Mouse (Mus musculus): ENCODE results near the gene Il31. TPM values are rescaled to one million over a fixed set of nuclear protein-coding genes. Genes with fewer than 3 reads are reported as not detected.
A peak's percentile ranks its signal among the peaks of the same experiment; 100 is the strongest.

Gene Il31
- polyA plus RNA-seq, 1 experiment = not detected

DNA sequence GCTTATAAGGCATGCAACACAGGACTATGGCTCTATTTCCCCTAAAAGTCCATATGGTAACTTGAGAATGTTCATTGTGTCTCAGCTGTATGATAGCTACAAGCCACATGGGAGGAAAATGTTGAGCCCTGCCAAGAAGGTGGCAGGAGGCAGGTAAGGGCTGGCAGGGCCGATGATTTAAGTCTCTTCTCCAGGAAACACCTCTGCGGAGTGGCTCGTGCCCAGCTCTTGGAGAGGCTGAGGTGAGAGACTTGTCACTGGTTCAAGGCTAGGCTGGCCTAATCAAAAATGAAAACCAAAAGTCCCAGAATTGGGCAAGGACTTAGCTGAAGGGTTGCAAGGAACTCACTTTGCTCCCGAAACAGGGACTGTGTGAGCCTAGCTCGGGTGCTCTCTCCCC, 20.9 kb upstream of the Il31 start, which contains the start of gene B3gnt4:
Gene B3gnt4, plus strand, starts transcription at position 301 of the 400 bp plus-strand sequence.
- Histone ChIP-seq H3K27ac (ENCODE audit: insufficient read depth, low read length) (no peak within 1 kb of the TSS), H3K27me3 (ENCODE audit: control insufficient read depth, insufficient read depth, low read length) (peaks cover 6% of the 10 kb centered on the region), H3K4me1 (ENCODE audit: control insufficient read depth, insufficient read depth, insufficient read length) (peaks cover 6% of the 10 kb centered on the region; the same call in 1 of the 2 replicates), H3K4me3 (ENCODE audit: extremely low read depth, insufficient read depth, insufficient read length) (no peak within 1 kb of the TSS), H3K36me3 (ENCODE audit: control insufficient read depth, insufficient read depth, low read length) (no peaks in the 10 kb centered on the region; the same call in 1 of the 2 replicates)
- 84% methylated on average over 5 of the region's 5 CpGs for WGBS
- no peak for DNase-seq (ENCODE audit: low read depth in 1 of 2, low spot score in 2 of 2)
- TF ChIP-seq POLR2A (IDR thresholded peaks at IDR 0.05; ENCODE audit: low read depth, low read length) = no peak
- no peak for TF ChIP-seq CTCF (IDR thresholded peaks at IDR 0.05; ENCODE audit: extremely low read depth, insufficient read depth, insufficient read length, insufficient replicate concordance)

DNA sequence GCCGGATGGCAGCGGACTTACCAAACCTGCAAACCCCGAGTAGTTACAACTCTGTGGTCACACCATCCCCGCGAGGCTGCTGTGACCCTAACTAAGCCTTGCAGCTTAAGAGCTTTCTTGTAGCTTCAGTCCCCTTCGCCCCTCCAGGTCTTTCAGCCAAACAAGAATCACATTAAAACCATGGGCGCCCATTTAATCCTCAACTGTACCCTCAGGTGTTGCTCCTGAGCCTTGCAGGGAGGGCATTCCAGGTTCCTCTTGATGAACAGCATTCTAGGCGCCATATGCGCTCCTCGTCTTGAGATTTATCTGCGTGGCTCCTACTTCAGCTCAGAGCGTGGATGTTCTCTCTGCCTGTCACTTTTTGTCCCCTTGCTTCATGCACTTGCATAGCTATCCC, 19.6 kb upstream of the Il31 start:
- no peaks in the 10 kb centered on the region; the same call in 1 of the 2 replicates for H3K36me3 ChIP-seq (ENCODE audit: control insufficient read depth, insufficient read depth, low read length)
- no peak overlapping the region for H3K27ac ChIP-seq (ENCODE audit: insufficient read depth, low read length)
- DNase-seq (ENCODE audit: low read depth in 1 of 2, low spot score in 2 of 2) = no peak
- TF ChIP-seq POLR2A (IDR thresholded peaks at IDR 0.05; ENCODE audit: low read depth, low read length) = no peak
- TF ChIP-seq CTCF (IDR thresholded peaks at IDR 0.05; ENCODE audit: extremely low read depth, insufficient read depth, insufficient read length, insufficient replicate concordance) = no peak
- peak overlapping the region; percentile 47; the same call in 1 of the 2 replicates for H3K4me3 ChIP-seq (ENCODE audit: extremely low read depth, insufficient read depth, insufficient read length)
- 19% methylated on average over 12 of the region's 12 CpGs for WGBS
- peaks cover 6% of the 10 kb centered on the region; the same call in 1 of the 2 replicates for H3K4me1 ChIP-seq (ENCODE audit: control insufficient read depth, insufficient read depth, insufficient read length)
- H3K27me3 ChIP-seq (ENCODE audit: control insufficient read depth, insufficient read depth, low read length) = peaks cover 6% of the 10 kb centered on the region

DNA sequence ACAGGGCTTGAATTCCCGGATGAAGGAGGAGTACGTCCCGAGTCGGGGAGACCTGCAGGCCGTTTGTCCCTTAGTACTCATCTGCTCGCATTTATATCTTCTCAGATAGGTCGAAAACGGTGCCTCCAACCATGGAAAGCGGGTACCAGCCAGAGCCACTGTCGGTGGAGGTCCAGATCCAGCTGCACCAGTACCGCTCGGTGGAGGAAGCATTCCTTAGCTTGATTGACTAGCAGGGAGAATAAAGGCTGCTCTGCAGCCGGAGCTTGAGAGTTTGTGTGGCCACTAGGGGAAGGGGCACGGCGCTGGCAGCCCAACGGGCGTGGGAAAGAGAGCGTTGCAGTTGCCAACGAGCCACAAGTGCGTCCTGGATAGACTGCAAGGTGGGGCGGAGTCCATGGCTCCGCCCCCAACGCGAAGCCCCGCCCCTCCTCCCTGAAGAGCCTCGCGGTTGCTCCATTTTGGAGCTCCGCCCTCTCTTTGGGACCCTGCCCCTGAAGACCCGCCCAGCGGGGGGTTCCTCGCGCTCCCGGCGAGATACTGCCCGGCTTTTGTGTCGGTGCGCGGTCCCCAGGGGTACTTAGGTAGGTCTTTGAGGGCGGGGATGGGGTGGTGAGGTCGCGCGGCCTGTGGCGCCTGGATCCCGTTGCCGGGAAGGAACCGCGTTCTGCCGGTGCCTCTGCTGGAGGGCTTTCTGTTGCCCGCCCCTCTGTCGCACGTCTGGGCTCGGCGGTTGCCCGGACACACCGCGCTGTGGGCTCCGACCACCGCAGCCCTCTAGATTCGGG, 18.8 kb upstream of the Il31 start:
- TF ChIP-seq CTCF (IDR thresholded peaks at IDR 0.05; ENCODE audit: extremely low read depth, insufficient read depth, insufficient read length, insufficient replicate concordance) (no peak), POLR2A (IDR thresholded peaks at IDR 0.05; ENCODE audit: low read depth, low read length) (no peak)
- Histone ChIP-seq H3K4me1 (ENCODE audit: control insufficient read depth, insufficient read depth, insufficient read length) (peaks cover 6% of the 10 kb centered on the region; the same call in 1 of the 2 replicates), H3K4me3 (ENCODE audit: extremely low read depth, insufficient read depth, insufficient read length) (peak overlapping the region; percentile 47; the same call in 1 of the 2 replicates), H3K27ac (ENCODE audit: insufficient read depth, low read length) (no peak overlapping the region), H3K27me3 (ENCODE audit: control insufficient read depth, insufficient read depth, low read length) (peaks cover 6% of the 10 kb centered on the region), H3K36me3 (ENCODE audit: control insufficient read depth, insufficient read depth, low read length) (no peaks in the 10 kb centered on the region; the same call in 1 of the 2 replicates)
- 2% methylated on average over 59 of the region's 59 CpGs for WGBS
- peak; percentile 32 to 46 for DNase-seq (ENCODE audit: low read depth in 1 of 2, low spot score in 2 of 2)

DNA sequence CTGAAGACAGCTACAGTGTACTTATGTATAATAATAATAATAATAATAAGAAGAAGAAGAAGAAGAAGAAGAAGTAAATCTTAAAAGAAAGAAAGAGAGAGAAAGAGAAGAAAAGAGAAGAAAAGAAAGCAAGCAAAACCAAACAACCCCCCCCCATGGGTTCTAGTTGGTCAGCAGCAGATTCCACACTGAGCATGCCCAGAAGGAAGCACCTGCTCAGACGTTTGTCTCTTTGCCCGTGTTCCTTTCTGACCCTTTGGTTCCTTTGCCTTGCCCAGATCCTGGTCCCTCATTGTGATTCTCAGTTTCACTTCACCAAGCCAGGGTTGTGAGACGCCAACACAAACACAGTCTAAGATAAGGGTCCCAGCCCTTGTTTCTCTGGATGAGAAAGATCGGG, 12.7 kb upstream of the Il31 start:
- Histone ChIP-seq H3K27me3 (ENCODE audit: control insufficient read depth, insufficient read depth, low read length) (no peaks in the 10 kb centered on the region), H3K4me3 (ENCODE audit: extremely low read depth, insufficient read depth, insufficient read length) (no peak overlapping the region), H3K4me1 (ENCODE audit: control insufficient read depth, insufficient read depth, insufficient read length) (peaks cover 4% of the 10 kb centered on the region; the same call in 1 of the 2 replicates), H3K27ac (ENCODE audit: insufficient read depth, low read length) (no peak overlapping the region), H3K36me3 (ENCODE audit: control insufficient read depth, insufficient read depth, low read length) (no peaks in the 10 kb centered on the region)
- TF ChIP-seq CTCF (IDR thresholded peaks at IDR 0.05; ENCODE audit: extremely low read depth, insufficient read depth, insufficient read length, insufficient replicate concordance) = no peak
- no peak for TF ChIP-seq POLR2A (IDR thresholded peaks at IDR 0.05; ENCODE audit: low read depth, low read length)
- no peak for DNase-seq (ENCODE audit: low read depth in 1 of 2, low spot score in 2 of 2)
- WGBS = 32% methylated on average over 4 of the region's 4 CpGs

DNA sequence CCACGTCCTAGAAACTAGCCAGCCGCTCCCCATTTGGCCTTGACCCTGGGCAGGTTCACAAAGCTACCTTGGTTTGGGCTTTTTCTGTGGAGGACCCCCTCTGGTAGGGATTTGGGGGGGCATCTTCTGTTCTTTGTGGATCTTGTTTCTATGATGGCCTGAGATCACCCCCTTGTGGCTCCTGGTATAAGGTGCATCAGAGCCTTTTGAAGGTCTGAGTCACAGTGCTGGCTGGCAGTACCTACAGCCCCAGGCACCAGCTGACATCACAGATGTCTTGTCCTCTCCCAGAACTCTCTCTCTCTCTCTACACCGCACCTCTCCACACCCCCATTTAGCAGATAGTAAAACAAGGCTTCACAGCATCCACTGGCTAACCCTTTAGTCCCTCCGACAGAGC, 10.4 kb upstream of the Il31 start:
- no peak overlapping the region for H3K27ac ChIP-seq (ENCODE audit: insufficient read depth, low read length)
- no peaks in the 10 kb centered on the region for H3K36me3 ChIP-seq (ENCODE audit: control insufficient read depth, insufficient read depth, low read length)
- 46% methylated on average over 4 of the region's 4 CpGs for WGBS
- DNase-seq (ENCODE audit: low read depth in 1 of 2, low spot score in 2 of 2) = peak in 1 of 2 experiments; percentile 39
- TF ChIP-seq POLR2A (IDR thresholded peaks at IDR 0.05; ENCODE audit: low read depth, low read length) (no peak), CTCF (IDR thresholded peaks at IDR 0.05; ENCODE audit: extremely low read depth, insufficient read depth, insufficient read length, insufficient replicate concordance) (peak; percentile 31; the same call in 1 of the 2 replicates)
- no peaks in the 10 kb centered on the region for H3K27me3 ChIP-seq (ENCODE audit: control insufficient read depth, insufficient read depth, low read length)
- no peak overlapping the region for H3K4me3 ChIP-seq (ENCODE audit: extremely low read depth, insufficient read depth, insufficient read length)
- peaks cover 4% of the 10 kb centered on the region; the same call in 1 of the 2 replicates for H3K4me1 ChIP-seq (ENCODE audit: control insufficient read depth, insufficient read depth, insufficient read length)

DNA sequence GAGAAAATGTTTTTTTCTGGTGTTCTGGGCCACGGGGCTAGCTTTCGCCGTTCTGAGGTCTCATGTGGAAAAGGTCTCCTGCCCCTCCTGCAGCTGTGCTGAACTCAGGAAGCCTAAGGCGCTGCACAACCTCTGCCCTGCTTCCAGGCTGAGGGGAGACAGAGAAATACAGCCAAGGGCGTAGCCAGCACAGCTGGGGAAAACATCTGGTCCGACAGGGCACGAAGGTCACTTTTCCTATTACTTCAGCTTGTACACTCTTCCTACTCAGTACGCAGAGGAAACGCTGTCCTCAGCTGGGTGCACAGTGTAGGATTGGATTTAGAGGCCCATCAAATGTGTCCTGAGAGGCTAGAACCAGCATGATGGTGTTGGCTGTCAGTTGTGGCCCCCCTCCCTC, 646 bp upstream of the Il31 start:
- no peak for TF ChIP-seq POLR2A (IDR thresholded peaks at IDR 0.05; ENCODE audit: low read depth, low read length)
- no peak for TF ChIP-seq CTCF (IDR thresholded peaks at IDR 0.05; ENCODE audit: extremely low read depth, insufficient read depth, insufficient read length, insufficient replicate concordance)
- no peaks in the 10 kb centered on the region for H3K27me3 ChIP-seq (ENCODE audit: control insufficient read depth, insufficient read depth, low read length)

More for the DNA sequence above, 646 bp upstream of the Il31 start:
- 62% methylated on average over 9 of the region's 9 CpGs for WGBS
- Histone ChIP-seq H3K4me1 (ENCODE audit: control insufficient read depth, insufficient read depth, insufficient read length) (no peaks in the 10 kb centered on the region), H3K4me3 (ENCODE audit: extremely low read depth, insufficient read depth, insufficient read length) (no peak overlapping the region), H3K27ac (ENCODE audit: insufficient read depth, low read length) (no peak overlapping the region), H3K36me3 (ENCODE audit: control insufficient read depth, insufficient read depth, low read length) (no peaks in the 10 kb centered on the region)
- no peak for DNase-seq (ENCODE audit: low read depth in 1 of 2, low spot score in 2 of 2)

Data from spleen, adult 2 months (tissue).